Mouse (Mus musculus): ENCODE data around the gene B3galt1. TPM values are rescaled to one million over a fixed set of nuclear protein-coding genes. Genes with fewer than 3 reads are reported as not detected.

Gene B3galt1
- polyA plus RNA-seq, 1 experiment, result 1.5 TPM

- Histone ChIP-seq H3K27ac (ENCODE audit: insufficient read depth, low read length) (no peak overlapping the region), H3K9me3 (replicated peaks; ENCODE audit: control insufficient read depth, insufficient read depth, low read length, poor library complexity, severe bottlenecking) (no peaks in the 10 kb centered on the region), H3K4me3 (ENCODE audit: low read depth, low read length) (no peak overlapping the region), H3K27me3 (ENCODE audit: control insufficient read depth, insufficient read depth, low read length, poor library complexity, severe bottlenecking) (no peaks in the 10 kb centered on the region), H3K4me1 (ENCODE audit: control insufficient read depth, insufficient read depth, low read length) (no peaks in the 10 kb centered on the region), H3K9ac (ENCODE audit: low read depth, poor library complexity, severe bottlenecking) (no peak overlapping the region), H3K36me3 (ENCODE audit: control insufficient read depth, insufficient read depth, low read length, poor library complexity, severe bottlenecking) (no peaks in the 10 kb centered on the region)
- TF ChIP-seq CTCF (IDR thresholded peaks at IDR 0.05; ENCODE audit: low read depth, low read length), result no peak
- no peak for TF ChIP-seq POLR2A (IDR thresholded peaks at IDR 0.05; ENCODE audit: insufficient read depth, low read length)
- TF ChIP-seq EP300 (IDR thresholded peaks at IDR 0.05; ENCODE audit: insufficient read depth, low read depth, low read length), result no peak
These were observed 24.7 kb downstream of the B3galt1 start for GRCm38 (mm10) chr2:67590408-67590807.

GRCm38 (mm10) chr2:67591831-67592629, 26.4 kb downstream of the B3galt1 start:
- H3K27me3 ChIP-seq (ENCODE audit: control insufficient read depth, insufficient read depth, low read length, poor library complexity, severe bottlenecking), result no peaks in the 10 kb centered on the region
- no peak overlapping the region for H3K27ac ChIP-seq (ENCODE audit: insufficient read depth, low read length)
- no peak overlapping the region for H3K9ac ChIP-seq (ENCODE audit: low read depth, poor library complexity, severe bottlenecking)
- no peak for TF ChIP-seq POLR2A (IDR thresholded peaks at IDR 0.05; ENCODE audit: insufficient read depth, low read length)
- TF ChIP-seq EP300 (IDR thresholded peaks at IDR 0.05; ENCODE audit: insufficient read depth, low read depth, low read length), result no peak
- no peak for TF ChIP-seq CTCF (IDR thresholded peaks at IDR 0.05; ENCODE audit: low read depth, low read length)
- H3K4me3 ChIP-seq (ENCODE audit: low read depth, low read length), result no peak overlapping the region
- H3K4me1 ChIP-seq (ENCODE audit: control insufficient read depth, insufficient read depth, low read length), result no peaks in the 10 kb centered on the region
- H3K9me3 ChIP-seq (replicated peaks; ENCODE audit: control insufficient read depth, insufficient read depth, low read length, poor library complexity, severe bottlenecking), result no peaks in the 10 kb centered on the region
- H3K36me3 ChIP-seq (ENCODE audit: control insufficient read depth, insufficient read depth, low read length, poor library complexity, severe bottlenecking), result no peaks in the 10 kb centered on the region

DNA sequence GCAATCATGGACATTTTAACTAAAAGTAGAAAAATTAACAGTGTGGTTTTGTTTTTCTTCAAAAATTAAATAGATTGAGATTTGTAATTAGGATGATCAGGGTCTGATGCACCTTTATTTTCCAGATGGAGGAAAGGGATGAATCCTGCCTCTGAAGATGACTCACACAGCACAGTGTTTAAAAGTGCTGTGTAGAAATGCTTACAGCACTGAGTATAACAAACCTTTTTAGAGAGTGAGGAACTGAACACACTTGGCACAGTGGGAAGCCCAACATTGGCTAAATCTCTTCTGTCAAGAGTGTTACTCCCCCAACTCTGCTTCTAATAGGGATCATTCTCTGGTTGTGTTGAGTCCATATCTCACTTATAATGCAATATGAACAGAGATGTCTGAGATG, 57.2 kb downstream of the B3galt1 start:
- H3K9ac ChIP-seq (ENCODE audit: low read depth, poor library complexity, severe bottlenecking), result no peak overlapping the region
- no peaks in the 10 kb centered on the region for H3K4me1 ChIP-seq (ENCODE audit: control insufficient read depth, insufficient read depth, low read length)
- no peaks in the 10 kb centered on the region for H3K36me3 ChIP-seq (ENCODE audit: control insufficient read depth, insufficient read depth, low read length, poor library complexity, severe bottlenecking)
- no peak overlapping the region for H3K27ac ChIP-seq (ENCODE audit: insufficient read depth, low read length)
- no peaks in the 10 kb centered on the region for H3K27me3 ChIP-seq (ENCODE audit: control insufficient read depth, insufficient read depth, low read length, poor library complexity, severe bottlenecking)
- H3K9me3 ChIP-seq (replicated peaks; ENCODE audit: control insufficient read depth, insufficient read depth, low read length, poor library complexity, severe bottlenecking), result no peaks in the 10 kb centered on the region
- H3K4me3 ChIP-seq (ENCODE audit: low read depth, low read length), result no peak overlapping the region
- no peak for TF ChIP-seq EP300 (IDR thresholded peaks at IDR 0.05; ENCODE audit: insufficient read depth, low read depth, low read length)
- TF ChIP-seq POLR2A (IDR thresholded peaks at IDR 0.05; ENCODE audit: insufficient read depth, low read length), result no peak
- TF ChIP-seq CTCF (IDR thresholded peaks at IDR 0.05; ENCODE audit: low read depth, low read length), result no peak

DNA sequence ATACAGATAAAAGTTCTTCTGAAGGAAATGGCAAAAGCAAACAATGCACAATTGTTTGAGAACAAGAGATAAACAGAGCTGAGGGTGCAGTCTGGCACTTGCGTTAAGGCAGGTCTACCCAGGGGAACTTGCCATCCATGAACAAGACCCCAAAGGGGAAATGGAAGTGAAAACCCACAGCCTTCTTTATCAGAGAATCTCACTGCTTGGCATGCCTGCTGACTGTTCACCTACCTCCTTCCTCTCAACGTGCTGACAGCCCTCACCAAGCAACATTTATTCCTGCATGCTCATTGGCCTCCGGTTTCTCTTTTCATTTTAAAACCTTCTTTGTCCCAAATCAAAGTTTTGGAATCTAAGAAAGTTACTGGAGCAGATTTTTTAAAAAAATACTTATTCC, 62.0 kb downstream of the B3galt1 start:
- no peak for TF ChIP-seq EP300 (IDR thresholded peaks at IDR 0.05; ENCODE audit: insufficient read depth, low read depth, low read length)
- no peak for TF ChIP-seq POLR2A (IDR thresholded peaks at IDR 0.05; ENCODE audit: insufficient read depth, low read length)
- no peaks in the 10 kb centered on the region for H3K4me1 ChIP-seq (ENCODE audit: control insufficient read depth, insufficient read depth, low read length)
- H3K9me3 ChIP-seq (replicated peaks; ENCODE audit: control insufficient read depth, insufficient read depth, low read length, poor library complexity, severe bottlenecking), result no peaks in the 10 kb centered on the region
- H3K4me3 ChIP-seq (ENCODE audit: low read depth, low read length), result no peak overlapping the region
- no peak overlapping the region for H3K9ac ChIP-seq (ENCODE audit: low read depth, poor library complexity, severe bottlenecking)
- H3K27ac ChIP-seq (ENCODE audit: insufficient read depth, low read length), result no peak overlapping the region
- no peaks in the 10 kb centered on the region for H3K36me3 ChIP-seq (ENCODE audit: control insufficient read depth, insufficient read depth, low read length, poor library complexity, severe bottlenecking)
- H3K27me3 ChIP-seq (ENCODE audit: control insufficient read depth, insufficient read depth, low read length, poor library complexity, severe bottlenecking), result no peaks in the 10 kb centered on the region

DNA sequence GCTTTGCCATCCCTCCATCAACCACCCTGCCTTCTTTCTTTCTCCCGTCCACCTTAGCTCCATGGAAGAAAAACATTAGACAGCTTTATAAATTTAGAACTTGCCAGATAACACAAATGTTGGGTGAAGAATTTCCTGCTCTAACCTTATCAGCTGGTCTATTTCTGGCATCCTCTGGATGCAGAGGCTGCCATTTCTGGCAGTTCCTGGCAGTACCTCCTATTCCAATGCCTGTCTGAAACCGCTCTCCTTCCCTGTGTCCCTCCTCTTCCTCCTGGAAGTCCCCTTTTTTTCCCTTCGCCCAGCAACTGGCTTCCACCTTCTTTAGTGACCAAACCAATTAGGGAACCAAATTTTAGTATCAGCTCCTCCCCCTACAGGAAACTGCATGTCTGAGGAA, 62.6 kb downstream of the B3galt1 start:
- no peaks in the 10 kb centered on the region for H3K9me3 ChIP-seq (replicated peaks; ENCODE audit: control insufficient read depth, insufficient read depth, low read length, poor library complexity, severe bottlenecking)
- TF ChIP-seq CTCF (IDR thresholded peaks at IDR 0.05; ENCODE audit: low read depth, low read length) (no peak), EP300 (IDR thresholded peaks at IDR 0.05; ENCODE audit: insufficient read depth, low read depth, low read length) (no peak), POLR2A (IDR thresholded peaks at IDR 0.05; ENCODE audit: insufficient read depth, low read length) (no peak)
- no peaks in the 10 kb centered on the region for H3K36me3 ChIP-seq (ENCODE audit: control insufficient read depth, insufficient read depth, low read length, poor library complexity, severe bottlenecking)
- H3K4me1 ChIP-seq (ENCODE audit: control insufficient read depth, insufficient read depth, low read length), result no peaks in the 10 kb centered on the region
- H3K27ac ChIP-seq (ENCODE audit: insufficient read depth, low read length), result no peak overlapping the region
- H3K9ac ChIP-seq (ENCODE audit: low read depth, poor library complexity, severe bottlenecking), result no peak overlapping the region
- no peaks in the 10 kb centered on the region for H3K27me3 ChIP-seq (ENCODE audit: control insufficient read depth, insufficient read depth, low read length, poor library complexity, severe bottlenecking)
- no peak overlapping the region for H3K4me3 ChIP-seq (ENCODE audit: low read depth, low read length)

GRCm38 (mm10) chr2:67654847-67655246, 89.2 kb downstream of the B3galt1 start:
- H3K4me3 ChIP-seq (ENCODE audit: low read depth, low read length), result no peak overlapping the region
- TF ChIP-seq POLR2A (IDR thresholded peaks at IDR 0.05; ENCODE audit: insufficient read depth, low read length) (no peak), EP300 (IDR thresholded peaks at IDR 0.05; ENCODE audit: insufficient read depth, low read depth, low read length) (no peak), CTCF (IDR thresholded peaks at IDR 0.05; ENCODE audit: low read depth, low read length) (no peak)

More at GRCm38 (mm10) chr2:67654847-67655246, 89.2 kb downstream of the B3galt1 start:
- H3K9me3 ChIP-seq (replicated peaks; ENCODE audit: control insufficient read depth, insufficient read depth, low read length, poor library complexity, severe bottlenecking), result no peaks in the 10 kb centered on the region
- no peaks in the 10 kb centered on the region for H3K36me3 ChIP-seq (ENCODE audit: control insufficient read depth, insufficient read depth, low read length, poor library complexity, severe bottlenecking)
- no peak overlapping the region for H3K9ac ChIP-seq (ENCODE audit: low read depth, poor library complexity, severe bottlenecking)
- H3K4me1 ChIP-seq (ENCODE audit: control insufficient read depth, insufficient read depth, low read length), result no peaks in the 10 kb centered on the region
- H3K27ac ChIP-seq (ENCODE audit: insufficient read depth, low read length), result no peak overlapping the region
- H3K27me3 ChIP-seq (ENCODE audit: control insufficient read depth, insufficient read depth, low read length, poor library complexity, severe bottlenecking), result no peaks in the 10 kb centered on the region
